Mouse (Mus musculus) neural tube, embryonic 12.5 days (tissue): ENCODE measurements around the gene Rgs17. TPM values are rescaled to one million over a fixed set of nuclear protein-coding genes. Genes with fewer than 3 reads are reported as not detected.

Experiments used
- ATAC-seq: fragments of 200-750 bp; cut with Nextera tagmentation; 2 replicates; pipeline ENCODE4 v1.8.0; 2017; ENCODE audit warnings: low read depth, mild to moderate bottlenecking, moderate TSS enrichment, moderate library complexity; ENCODE audit not compliant: low FRiP score
- H3K27ac ChIP-seq: fragments of 300-500 bp; sonication (generic); 2 replicates; pipeline ENCODE4 v1.5.1; 2016
- H3K27me3 ChIP-seq: fragments of 300-500 bp; sonication (generic); replicated peaks from 2 replicates; pipeline ENCODE4 v1.6.1; 2016; ENCODE audit warnings: mild to moderate bottlenecking
- H3K36me3 ChIP-seq: fragments of 300-500 bp; sonication (generic); 2 replicates; pipeline ENCODE4 v1.6.1; 2016; ENCODE audit warnings: mild to moderate bottlenecking
- H3K4me1 ChIP-seq: fragments of 300-500 bp; sonication (generic); 2 replicates; pipeline ENCODE4 v1.6.1; 2016
- H3K4me2 ChIP-seq: fragments of 300-500 bp; sonication (generic); replicated peaks from 2 replicates; pipeline ENCODE4 v1.6.1; 2016; ENCODE audit warnings: mild to moderate bottlenecking
- H3K4me3 ChIP-seq: fragments of 300-500 bp; sonication (generic); 2 replicates; pipeline ENCODE4 v1.5.1; 2016
- H3K9ac ChIP-seq: fragments of 300-500 bp; sonication (generic); 2 replicates; pipeline ENCODE4 v1.6.1; 2016; ENCODE audit warnings: mild to moderate bottlenecking
- H3K9me3 ChIP-seq: fragments of 300-500 bp; sonication (generic); 2 replicates; pipeline ENCODE4 v1.6.1; 2016; ENCODE audit warnings: mild to moderate bottlenecking
- WGBS: fragments of 180-500 bp; shearing (Covaris S2); methylation state at CpG from one replicate; pipeline ENCODE4 v1.1.7; 2016; 5-methylcytosine and 5-hydroxymethylcytosine counted together
- polyA plus RNA-seq: library from polyadenylated mRNA; unstranded; fragments of >200 nt; fragmentation: Nextera tagmentation; extraction: Ambion mirVana; gene quantifications from 2 replicates; pipeline ENCODE4 v1.2.1, GENCODE M21; 2016

Rgs17 gene
- polyA plus RNA-seq, 1 experiment from 2014 or later, result 4.2 TPM

DNA sequence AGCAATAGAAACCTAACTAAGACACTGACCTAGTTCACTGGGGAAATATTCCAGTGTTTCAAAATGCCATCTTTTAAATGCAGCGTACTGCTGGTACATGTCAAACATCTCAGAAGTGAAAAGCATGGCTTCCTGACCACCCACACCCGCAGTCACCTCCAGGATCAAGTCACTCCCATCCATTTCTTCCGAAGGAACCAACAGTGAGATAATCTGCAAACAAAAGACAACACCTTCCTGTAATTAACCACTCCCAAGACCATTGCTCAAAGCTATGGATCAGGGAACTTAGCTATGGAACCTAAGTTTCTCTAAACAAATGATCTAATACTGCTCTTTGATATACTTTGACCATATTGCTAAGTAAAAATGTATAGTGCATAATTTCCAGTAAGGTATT, 103.4 kb downstream of the Rgs17 start:
- ATAC-seq, result no peak
- WGBS, result 97% methylated on average over 3 of the region's 3 CpGs
- H3K4me2 ChIP-seq, result no peak overlapping the region
- no peak overlapping the region for H3K27ac ChIP-seq
- no peak overlapping the region for H3K9ac ChIP-seq
- peaks cover 14% of the 10 kb centered on the region for H3K4me1 ChIP-seq
- H3K27me3 ChIP-seq, result no peaks in the 10 kb centered on the region
- H3K4me3 ChIP-seq, result no peak overlapping the region
- H3K36me3 ChIP-seq, result peaks cover 53% of the 10 kb centered on the region
- no peaks in the 10 kb centered on the region for H3K9me3 ChIP-seq

DNA sequence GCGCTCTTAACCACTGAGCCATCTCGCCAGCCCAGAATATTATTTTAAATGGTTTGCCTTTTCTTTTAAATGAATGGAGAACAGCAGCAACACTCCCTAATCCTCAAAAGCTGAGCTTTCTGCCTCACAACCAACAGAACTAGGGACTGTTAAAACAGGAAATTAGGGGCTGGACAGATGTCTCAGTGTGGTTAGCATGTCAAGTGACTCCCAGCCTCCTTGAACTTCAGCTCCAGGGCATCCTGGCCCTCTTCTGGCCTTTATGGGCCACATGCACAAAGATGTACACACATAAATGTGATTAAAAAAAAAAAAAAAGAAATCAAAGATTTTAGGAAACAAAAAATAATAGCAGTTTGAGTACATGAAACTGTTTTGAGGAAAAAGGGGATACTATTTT, 106.2 kb downstream of the Rgs17 start:
- H3K27ac ChIP-seq, result no peak overlapping the region
- no peak for ATAC-seq
- H3K27me3 ChIP-seq, result no peaks in the 10 kb centered on the region
- H3K4me3 ChIP-seq, result no peak overlapping the region
- H3K9me3 ChIP-seq, result no peaks in the 10 kb centered on the region
- H3K4me1 ChIP-seq, result no peaks in the 10 kb centered on the region
- H3K4me2 ChIP-seq, result no peak overlapping the region
- H3K9ac ChIP-seq, result no peak overlapping the region
- WGBS, result 96% methylated on average over 2 of the region's 2 CpGs
- peaks cover 76% of the 10 kb centered on the region for H3K36me3 ChIP-seq

DNA sequence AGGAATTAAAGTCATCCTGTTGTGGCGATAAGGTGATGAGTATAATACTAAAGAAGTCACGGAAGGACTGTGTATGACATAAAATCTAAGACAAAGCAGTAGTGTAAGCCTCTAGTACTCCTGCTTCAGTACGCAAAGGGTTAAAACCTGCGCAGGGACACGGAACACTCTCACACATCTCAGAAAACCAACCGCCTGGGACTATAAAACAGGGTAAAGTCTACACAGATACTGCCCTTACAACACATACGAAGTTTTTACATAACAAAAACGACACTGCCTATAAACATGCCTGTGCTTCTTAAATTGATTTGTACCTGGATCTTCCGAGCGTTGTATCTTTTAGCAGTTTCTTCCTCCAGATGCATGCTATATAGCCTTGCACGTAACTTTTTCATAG, 108.5 kb downstream of the Rgs17 start:
- H3K4me1 ChIP-seq, result no peaks in the 10 kb centered on the region
- H3K4me2 ChIP-seq, result no peak overlapping the region
- 95% methylated on average over 11 of the region's 11 CpGs for WGBS
- no peak overlapping the region for H3K27ac ChIP-seq
- no peaks in the 10 kb centered on the region for H3K9me3 ChIP-seq
- H3K36me3 ChIP-seq, result peaks cover 61% of the 10 kb centered on the region
- no peaks in the 10 kb centered on the region for H3K27me3 ChIP-seq
- H3K4me3 ChIP-seq, result no peak overlapping the region
- no peak overlapping the region for H3K9ac ChIP-seq
- ATAC-seq, result no peak

DNA sequence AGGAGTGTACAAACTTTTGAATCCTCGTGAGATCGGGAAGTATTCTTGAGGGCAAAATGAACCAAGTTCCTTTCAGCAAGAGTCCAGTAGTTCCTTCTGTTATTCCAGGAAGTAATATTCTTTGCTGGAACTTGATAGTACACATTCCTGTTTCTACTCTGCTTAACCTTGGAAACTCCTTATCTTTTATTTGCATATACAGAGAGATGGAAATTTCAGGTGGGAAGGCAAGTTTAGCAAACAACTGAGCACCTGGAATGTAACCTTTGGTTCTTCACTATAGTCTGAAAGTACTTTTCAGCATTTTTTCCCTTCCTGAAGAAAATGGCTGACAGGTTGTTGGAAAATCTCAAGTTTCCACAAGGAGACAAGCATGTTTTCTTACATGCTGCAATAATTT, 114.5 kb downstream of the Rgs17 start:
- Histone ChIP-seq H3K36me3 (peaks cover 13% of the 10 kb centered on the region), H3K4me1 (peaks cover 25% of the 10 kb centered on the region), H3K27ac (no peak overlapping the region), H3K27me3 (no peaks in the 10 kb centered on the region), H3K4me3 (no peak overlapping the region), H3K9ac (no peak overlapping the region), H3K9me3 (no peaks in the 10 kb centered on the region), H3K4me2 (no peak overlapping the region)
- no peak for ATAC-seq
- WGBS, result 93% methylated on average over 2 of the region's 2 CpGs

GRCm38 (mm10) chr10:5806996-5807395, 115.2 kb downstream of the Rgs17 start:
- Histone ChIP-seq H3K27ac (no peak overlapping the region), H3K4me1 (peaks cover 27% of the 10 kb centered on the region), H3K4me3 (no peak overlapping the region), H3K36me3 (peaks cover 8% of the 10 kb centered on the region), H3K4me2 (no peak overlapping the region), H3K27me3 (no peaks in the 10 kb centered on the region), H3K9me3 (no peaks in the 10 kb centered on the region), H3K9ac (no peak overlapping the region)
- no peak for ATAC-seq
- 88% methylated on average over 4 of the region's 4 CpGs for WGBS

DNA sequence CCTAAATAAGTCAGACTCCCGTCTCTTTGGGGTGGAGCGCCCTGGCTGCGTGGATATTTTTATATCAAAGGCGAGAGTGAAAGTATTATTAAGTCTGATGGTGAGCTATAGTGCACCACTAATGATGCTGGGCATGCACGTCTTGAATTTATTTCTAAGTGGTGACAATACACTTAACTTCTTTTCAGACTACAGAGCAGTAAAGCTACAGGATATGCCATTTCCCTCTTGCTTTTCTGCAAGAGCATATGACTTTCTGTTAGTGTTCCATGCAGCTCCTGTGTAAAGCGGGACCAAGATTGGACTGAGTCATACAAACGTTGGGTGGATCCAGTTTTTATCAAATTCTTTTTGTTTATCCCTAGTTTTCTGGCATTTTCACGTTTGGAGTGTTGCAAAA, 115.8 kb downstream of the Rgs17 start:
- H3K27ac ChIP-seq, result no peak overlapping the region
- WGBS, result 23% methylated on average over 8 of the region's 8 CpGs

DNA sequence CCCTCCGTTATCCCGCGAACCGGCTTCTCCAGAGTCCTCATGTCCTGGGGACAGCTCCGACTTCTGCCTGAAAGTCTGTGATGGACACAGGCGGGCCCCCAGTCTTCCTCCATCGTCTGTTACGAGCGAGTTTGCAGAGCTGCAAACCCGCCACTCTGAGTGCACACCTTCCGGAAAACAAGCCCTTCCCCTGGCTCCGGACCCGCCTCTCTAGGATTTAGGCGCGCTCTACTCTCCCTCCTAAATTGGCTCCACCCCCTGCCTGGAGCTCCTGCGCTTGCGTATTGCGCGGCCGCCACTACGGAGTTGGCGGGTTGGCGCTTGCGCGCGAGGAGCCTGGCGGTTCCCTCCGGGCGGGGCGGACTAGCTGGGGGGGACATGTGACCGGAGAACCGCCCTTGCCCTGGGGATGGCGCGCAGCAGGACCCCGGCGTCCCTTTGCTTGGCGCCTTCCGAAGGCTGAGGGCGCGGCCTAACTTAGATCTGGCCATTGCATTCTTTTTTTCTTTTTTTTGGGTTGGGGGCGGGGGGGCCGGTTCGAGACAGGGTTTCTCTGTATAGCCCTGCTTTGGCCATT, 116.4 kb downstream of the Rgs17 start:
- H3K4me3 ChIP-seq, result peak overlapping the region; percentile 68
- H3K4me2 ChIP-seq, result peak overlapping the region; percentile 96
- H3K4me1 ChIP-seq, result peaks cover 27% of the 10 kb centered on the region
- ATAC-seq, result peak; percentile 94
- H3K9ac ChIP-seq, result peak overlapping the region; percentile 56
- 0 out of 2 replicates have a peak overlapping the region, but pooled peaks have one; percentile 43 for H3K27ac ChIP-seq
- under 1% methylated on average over 43 of the region's 43 CpGs for WGBS
- no peaks in the 10 kb centered on the region for H3K27me3 ChIP-seq
- no peaks in the 10 kb centered on the region for H3K9me3 ChIP-seq
- peaks cover 11% of the 10 kb centered on the region; the same call in 1 of the 2 replicates for H3K36me3 ChIP-seq

More for the DNA sequence above, 115.8 kb downstream of the Rgs17 start:
- Histone ChIP-seq H3K9me3 (no peaks in the 10 kb centered on the region), H3K4me2 (peak overlapping the region; percentile 96), H3K4me3 (peak overlapping the region; percentile 68), H3K36me3 (peaks cover 7% of the 10 kb centered on the region; the same call in 1 of the 2 replicates), H3K9ac (peak overlapping the region; percentile 56; the same call in 1 of the 2 replicates), H3K4me1 (peaks cover 27% of the 10 kb centered on the region), H3K27me3 (no peaks in the 10 kb centered on the region)
- ATAC-seq, result no peak

DNA sequence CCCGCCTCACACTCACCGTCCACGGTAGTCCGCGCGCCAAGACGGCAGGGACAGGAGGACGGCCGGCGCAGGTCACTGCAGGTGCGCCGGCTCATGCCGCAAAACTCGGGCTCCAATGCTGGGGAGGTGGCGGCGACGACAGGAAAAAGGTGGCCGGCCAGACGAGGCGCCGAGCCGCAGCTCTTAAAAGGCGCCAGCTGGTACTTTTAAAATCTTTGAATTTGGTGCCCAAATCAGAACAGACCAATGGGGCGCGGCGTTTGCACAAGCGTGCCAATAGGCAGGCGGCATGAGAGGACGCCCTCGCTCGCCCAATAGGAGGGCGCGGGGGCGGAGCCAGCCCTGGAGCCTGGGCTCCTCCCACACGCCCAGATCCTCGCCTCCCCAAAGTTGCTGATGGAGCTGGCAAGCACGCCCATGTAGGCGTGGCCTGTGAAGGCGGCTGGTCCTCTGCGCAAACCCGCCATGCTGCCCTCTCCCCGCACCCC, 116.9 kb downstream of the Rgs17 start, which contains the start of gene Fbxo5:
TSS of gene Fbxo5 (minus strand) at position 358 of the 488 bp plus-strand sequence.
- H3K27me3 ChIP-seq, result no peaks in the 10 kb centered on the region
- WGBS, result under 1% methylated on average over 42 of the region's 42 CpGs
- peak; percentile 98 for ATAC-seq
- H3K27ac ChIP-seq, result 0 out of 2 replicates have a peak within 1 kb of the TSS, but pooled peaks have one; percentile 43
- H3K4me1 ChIP-seq, result peaks cover 27% of the 10 kb centered on the region
- peak within 1 kb of the TSS; percentile 62 for H3K9ac ChIP-seq
- H3K4me3 ChIP-seq, result peak within 1 kb of the TSS; percentile 68
- H3K36me3 ChIP-seq, result peaks cover 16% of the 10 kb centered on the region; the same call in 1 of the 2 replicates
- no peaks in the 10 kb centered on the region for H3K9me3 ChIP-seq
- peak within 1 kb of the TSS; percentile 96 for H3K4me2 ChIP-seq

DNA sequence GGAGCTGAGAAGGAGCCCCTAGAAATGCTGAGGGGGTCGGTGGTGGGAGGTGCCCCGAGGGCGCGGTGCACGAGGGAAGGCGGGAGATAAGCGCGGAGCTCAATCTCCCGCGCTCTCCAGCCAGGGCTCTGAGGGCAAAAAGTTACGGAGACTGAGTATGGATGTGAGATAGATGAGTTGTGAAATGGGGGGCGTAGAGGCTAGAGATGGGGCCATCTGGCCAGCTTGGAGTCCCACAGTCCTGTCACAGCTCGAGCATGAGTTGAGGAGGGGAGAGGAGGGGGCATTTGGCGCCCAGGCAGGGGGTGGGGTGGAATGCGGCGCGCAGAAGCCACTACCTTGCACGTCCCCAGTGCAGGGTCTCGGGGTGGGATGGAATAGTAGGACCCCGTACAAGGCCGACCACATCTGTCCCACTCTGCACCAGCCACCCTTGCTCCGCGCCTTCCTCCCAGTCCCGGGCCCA, 117.5 kb downstream of the Rgs17 start:
- Histone ChIP-seq H3K27ac (no peak overlapping the region), H3K27me3 (no peaks in the 10 kb centered on the region)
- under 1% methylated on average over 24 of the region's 24 CpGs for WGBS

DNA sequence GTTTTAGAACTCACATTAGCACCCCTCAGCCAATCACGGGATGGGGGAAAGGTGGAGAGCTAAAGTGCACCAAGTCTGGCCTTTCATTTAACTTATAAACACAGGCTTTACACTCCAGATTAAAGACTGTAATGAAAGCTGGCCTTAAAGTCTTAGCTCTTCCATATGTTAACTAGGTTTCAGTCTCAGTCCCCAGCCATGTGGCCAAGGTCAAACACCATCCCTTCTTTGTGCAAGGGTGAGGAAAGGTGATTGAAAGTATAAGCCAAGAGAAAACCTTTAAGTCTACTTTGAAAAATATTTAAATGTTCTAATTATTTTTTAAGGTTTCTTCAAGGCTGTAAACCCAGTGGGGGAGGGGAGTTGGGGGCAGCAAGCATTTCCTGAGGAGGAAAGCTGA, 118.5 kb downstream of the Rgs17 start:
- Histone ChIP-seq H3K27ac (no peak overlapping the region), H3K9ac (peak overlapping the region; percentile 45; the same call in 1 of the 2 replicates), H3K9me3 (no peaks in the 10 kb centered on the region), H3K4me3 (peak overlapping the region; percentile 36), H3K4me2 (peak overlapping the region; percentile 96), H3K4me1 (peaks cover 27% of the 10 kb centered on the region), H3K27me3 (no peaks in the 10 kb centered on the region), H3K36me3 (peaks cover 24% of the 10 kb centered on the region)
- WGBS, result 3% methylated on average over 1 of the region's 1 CpGs
- ATAC-seq, result no peak

More for the DNA sequence above, 117.5 kb downstream of the Rgs17 start:
- Histone ChIP-seq H3K9me3 (no peaks in the 10 kb centered on the region), H3K9ac (peak overlapping the region; percentile 62), H3K4me1 (peaks cover 27% of the 10 kb centered on the region), H3K36me3 (peaks cover 21% of the 10 kb centered on the region; the same call in 1 of the 2 replicates), H3K4me2 (peak overlapping the region; percentile 96), H3K4me3 (peak overlapping the region; percentile 68)
- ATAC-seq, result peak; percentile 30

DNA sequence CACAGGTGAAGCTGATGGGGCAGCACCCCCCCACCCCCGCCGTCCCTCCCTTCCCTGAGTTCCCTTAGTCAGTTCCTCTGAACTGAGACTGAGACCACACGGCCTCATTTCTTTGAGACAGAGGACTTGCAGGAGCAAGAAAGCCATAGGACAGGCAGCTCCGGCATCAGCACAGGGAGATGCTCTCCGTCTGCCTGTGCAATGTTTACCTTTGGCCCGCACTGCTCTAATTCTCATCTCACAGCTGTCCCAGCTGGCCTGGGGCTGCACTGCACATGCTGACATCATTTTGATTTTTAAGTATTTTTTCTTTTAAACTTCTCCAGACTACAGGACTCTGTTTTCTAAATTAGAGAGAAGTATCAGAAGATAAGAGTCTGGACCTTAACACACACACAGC, 119.3 kb downstream of the Rgs17 start:
- ATAC-seq, result no peak
- Histone ChIP-seq H3K4me1 (peaks cover 27% of the 10 kb centered on the region), H3K4me2 (peak overlapping the region; percentile 96), H3K27me3 (no peaks in the 10 kb centered on the region), H3K27ac (no peak overlapping the region), H3K9me3 (no peaks in the 10 kb centered on the region), H3K36me3 (peaks cover 31% of the 10 kb centered on the region), H3K4me3 (0 out of 2 replicates have a peak overlapping the region, but pooled peaks have one; percentile 36), H3K9ac (0 out of 2 replicates have a peak overlapping the region, but pooled peaks have one; percentile 45)
- 43% methylated on average over 6 of the region's 6 CpGs for WGBS

- no peaks in the 10 kb centered on the region for H3K9me3 ChIP-seq
- H3K4me3 ChIP-seq, result no peak overlapping the region
- 97% methylated on average over 1 of the region's 1 CpGs for WGBS
- ATAC-seq, result no peak
- no peak overlapping the region for H3K9ac ChIP-seq
- no peak overlapping the region for H3K4me2 ChIP-seq
- H3K36me3 ChIP-seq, result peaks cover 32% of the 10 kb centered on the region
- H3K27ac ChIP-seq, result no peak overlapping the region
- peaks cover 22% of the 10 kb centered on the region for H3K4me1 ChIP-seq
- H3K27me3 ChIP-seq, result no peaks in the 10 kb centered on the region
These were observed 121.7 kb downstream of the Rgs17 start for GRCm38 (mm10) chr10:5800490-5800889.
